Mouse (Mus musculus) gastrocnemius, adult 8-10 months (tissue): ENCODE results near the gene Cxcr4. TPM values are rescaled to one million over a fixed set of nuclear protein-coding genes. Genes with fewer than 3 reads are reported as not detected.
A peak's percentile ranks its signal among the peaks of the same experiment; 100 is the strongest.
"Not testable (repeated sequence)": the region's sequence is repeated elsewhere in the genome, so short reads cannot be mapped to it uniquely, and the experiment has no call there.

ENCODE experiments used
- DNase-seq, 2 experiments: peaks; one replicate each; pipeline ENCODE4 v3.0.0; 2022; ENCODE audit warnings: low spot score in 2 of 2
- total RNA-seq, 4 experiments: library from RNA; stranded (reverse); gene quantifications; 2 replicates each; pipeline ENCODE4 v1.2.4; 2022

Gene Cxcr4
- total RNA-seq, 4 experiments from 2014 or later: 0.89 to 2.1 (median 1.7) TPM

- DNase-seq: no peak
These were observed 8.5 kb upstream of the Cxcr4 start for GRCm38 (mm10) chr1:128600549-128600948.

- no peak for DNase-seq
These were observed 5.2 kb upstream of the Cxcr4 start for GRCm38 (mm10) chr1:128597209-128597782.

DNA sequence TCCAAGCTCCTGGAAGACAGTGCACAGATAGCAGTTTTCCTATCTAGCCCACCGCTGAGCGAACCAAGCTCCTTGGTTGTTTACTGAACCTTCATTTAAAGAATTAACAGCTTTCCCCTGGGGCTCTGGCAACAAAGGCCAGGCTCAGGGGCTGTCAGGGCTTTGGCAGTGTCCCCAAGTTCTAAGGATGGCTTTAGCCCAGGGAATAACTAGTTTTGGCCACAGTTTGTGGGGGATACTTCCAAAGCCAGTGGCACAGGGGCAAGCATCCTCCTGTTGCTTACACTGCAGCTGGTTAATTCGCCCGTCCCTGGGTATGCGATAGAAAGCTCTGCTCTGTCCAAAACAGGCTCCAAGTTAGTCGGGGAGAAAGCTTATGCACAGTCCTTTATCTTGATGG is 3.4 kb upstream of the Cxcr4 start:
- DNase-seq: no peak

- no peak for DNase-seq
These were observed 3.0 kb upstream of the Cxcr4 start for GRCm38 (mm10) chr1:128595105-128595420.

- DNase-seq: no peak
These were observed 2.4 kb upstream of the Cxcr4 start for GRCm38 (mm10) chr1:128594353-128595104.

- DNase-seq: no peak
These were observed 938 bp upstream of the Cxcr4 start for GRCm38 (mm10) chr1:128592961-128593501.

DNA sequence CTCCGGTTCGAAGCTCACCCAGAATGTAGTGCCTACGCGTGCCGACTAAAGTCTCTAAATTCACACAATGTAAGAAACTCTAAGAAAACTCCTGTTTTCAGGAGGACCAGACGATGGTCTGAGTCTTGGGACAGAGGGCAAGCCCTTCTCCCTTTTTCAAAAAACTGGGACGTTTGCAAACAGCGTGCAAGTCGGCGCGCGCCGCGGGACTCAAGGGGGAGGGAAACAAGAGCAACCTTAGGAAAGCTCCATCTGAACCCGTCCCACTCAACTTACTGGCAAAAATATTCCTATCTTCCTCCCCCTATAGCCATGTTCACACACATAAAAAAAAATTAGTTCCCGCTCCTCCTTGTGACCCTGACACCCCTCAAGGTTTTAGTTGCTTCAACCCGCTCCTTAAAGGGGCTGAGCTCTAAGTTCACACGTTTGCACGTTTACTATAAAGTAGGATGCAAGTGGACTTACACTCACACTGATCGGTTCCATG is 327 bp downstream of the Cxcr4 start:
- DNase-seq: no peak

DNA sequence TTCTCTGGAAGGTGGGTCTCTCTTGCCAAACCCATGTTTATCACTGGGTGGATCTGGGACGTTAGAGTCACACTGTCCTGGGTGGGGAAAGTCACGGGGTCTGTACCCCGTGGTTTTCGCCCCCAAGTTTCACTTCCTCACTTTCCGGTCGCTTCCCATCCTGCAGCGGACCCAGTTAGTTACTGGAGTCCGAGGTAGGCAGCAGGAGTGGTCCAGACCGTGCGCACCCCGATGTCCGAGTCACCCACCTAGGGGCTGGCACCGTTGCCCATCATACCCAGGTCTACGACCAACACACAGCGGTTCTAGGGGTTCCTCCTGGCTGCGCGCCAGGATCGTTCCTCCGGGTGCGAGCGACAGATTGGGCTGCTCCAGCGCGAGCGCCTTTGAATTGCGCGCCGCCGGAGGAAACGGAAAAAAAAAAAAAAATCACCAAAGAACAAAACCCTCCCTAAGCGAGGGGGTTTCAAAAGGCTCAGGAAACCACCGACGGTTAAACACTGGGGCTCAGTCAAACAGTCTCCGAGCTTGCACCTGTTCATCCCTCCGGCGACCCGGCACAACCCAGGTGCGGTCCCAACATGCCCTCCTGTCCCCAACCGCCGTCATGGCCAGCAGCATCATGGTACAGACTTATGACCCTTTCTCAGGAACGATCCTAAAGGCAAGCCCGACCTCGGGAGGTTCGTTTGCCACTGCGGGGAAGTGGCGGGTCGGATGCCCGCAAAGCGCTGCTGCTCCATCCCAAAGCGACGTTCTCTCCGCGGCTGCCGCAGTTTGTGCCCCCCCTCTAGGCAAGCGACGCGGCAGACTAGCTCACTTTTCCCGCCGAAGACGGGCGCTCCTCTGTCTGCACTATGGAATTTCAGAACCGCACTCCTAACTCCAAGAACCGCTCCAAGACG is 1.0 kb downstream of the Cxcr4 start:
- DNase-seq: peak in 1 of 2 experiments; percentile 5

DNA sequence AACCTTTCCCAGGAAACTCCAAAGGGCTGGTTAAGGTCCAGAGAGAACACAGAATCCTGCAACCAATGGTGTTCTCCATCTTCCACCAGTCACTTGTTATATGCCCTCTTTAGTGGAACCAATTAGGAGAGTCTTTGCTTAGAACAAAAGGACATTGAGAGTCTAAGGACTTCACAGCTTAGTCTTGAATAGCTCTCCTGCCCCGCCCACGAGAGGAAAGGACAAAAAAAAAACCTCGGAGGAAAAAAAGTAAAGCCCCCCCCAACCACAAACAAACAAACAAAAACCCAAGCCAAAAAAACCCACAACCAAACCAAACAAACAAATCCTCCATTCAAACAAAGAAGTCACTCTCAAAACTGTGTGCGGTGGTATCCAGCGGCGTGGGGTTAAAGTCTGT is 2.1 kb downstream of the Cxcr4 start:
- no peak for DNase-seq

GRCm38 (mm10) chr1:128589488-128589887 is 2.6 kb downstream of the Cxcr4 start:
- DNase-seq: no peak

DNA sequence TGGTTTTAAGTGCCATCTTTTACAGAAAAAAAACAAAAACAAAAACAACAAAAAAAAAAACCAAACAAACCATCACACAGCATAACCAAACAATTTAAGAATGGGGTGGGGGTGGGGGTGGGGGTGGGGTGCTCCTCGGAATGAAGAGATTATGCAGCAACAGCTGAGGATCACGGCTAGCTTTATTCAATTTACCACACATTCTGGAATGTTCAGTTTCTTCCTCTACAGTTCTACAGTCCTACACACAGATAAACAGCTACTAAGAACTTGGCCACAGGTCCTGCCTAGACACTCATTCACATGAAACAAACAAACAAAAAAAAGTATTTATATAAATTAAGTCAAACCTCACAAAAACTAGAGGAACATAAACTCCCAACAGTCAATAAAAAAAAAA is 3.8 kb downstream of the Cxcr4 start:
- no peak for DNase-seq

GRCm38 (mm10) chr1:128586928-128587780 is 4.9 kb downstream of the Cxcr4 start:
- DNase-seq: no peak

GRCm38 (mm10) chr1:128586162-128586927 is 5.7 kb downstream of the Cxcr4 start:
- no peak for DNase-seq

DNA sequence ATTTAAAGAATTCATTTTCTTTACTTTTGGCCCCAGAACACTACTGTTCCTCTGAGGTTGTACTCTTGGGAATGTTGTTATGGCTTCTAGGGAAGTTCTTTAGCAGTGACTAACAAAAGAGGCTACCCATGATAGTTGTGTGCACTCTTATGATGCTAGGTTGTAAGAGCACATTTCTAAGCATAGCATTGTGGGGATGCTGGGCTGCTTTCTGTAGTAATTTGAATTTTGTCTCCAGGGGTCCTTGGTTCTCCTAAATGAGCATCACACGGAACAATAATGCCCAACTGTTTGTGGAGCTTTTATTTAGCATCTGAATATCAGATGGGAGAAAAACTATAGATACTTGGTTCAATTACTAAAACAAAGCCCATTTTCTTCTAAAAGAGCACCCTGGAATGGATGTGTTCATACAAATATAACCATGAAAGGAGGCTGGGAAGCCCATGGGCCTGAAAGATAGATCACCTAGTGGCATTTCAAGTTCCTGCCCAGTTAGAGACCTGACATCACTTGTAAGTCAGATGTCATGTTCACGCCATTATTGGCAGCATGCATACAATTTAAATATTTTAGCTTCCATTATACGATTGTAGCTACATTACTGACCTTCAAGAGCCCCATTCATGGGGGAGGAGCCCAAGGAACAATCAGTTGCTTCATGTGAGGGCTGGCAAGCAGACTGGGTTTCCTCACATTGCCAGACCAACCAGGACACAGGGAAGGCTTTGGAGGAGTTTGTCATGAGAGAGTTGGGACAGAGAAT is 6.5 kb downstream of the Cxcr4 start:
- DNase-seq: no peak

DNA sequence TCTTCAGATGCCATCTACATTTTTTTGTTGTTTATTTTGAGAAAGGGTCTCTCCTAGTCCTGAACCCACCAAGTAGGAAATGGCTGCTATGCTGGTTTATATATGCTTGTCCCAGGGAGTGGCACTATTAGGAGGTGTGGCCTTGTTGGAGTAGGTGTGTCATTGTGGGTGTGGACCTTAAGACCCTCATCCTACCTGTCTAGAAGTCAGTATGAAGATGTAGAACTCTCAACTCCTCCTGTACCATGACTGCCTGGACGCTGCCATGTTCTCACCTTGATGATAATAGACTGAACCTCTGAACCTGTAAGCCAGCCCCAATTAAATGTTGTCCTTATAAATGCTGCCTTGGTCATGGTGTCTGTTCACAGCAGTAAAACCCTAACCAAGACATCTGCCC is 7.4 kb downstream of the Cxcr4 start:
- not testable (repeated sequence) for DNase-seq

- no peak for DNase-seq
These were observed 8.7 kb downstream of the Cxcr4 start for GRCm38 (mm10) chr1:128583279-128583872.

DNA sequence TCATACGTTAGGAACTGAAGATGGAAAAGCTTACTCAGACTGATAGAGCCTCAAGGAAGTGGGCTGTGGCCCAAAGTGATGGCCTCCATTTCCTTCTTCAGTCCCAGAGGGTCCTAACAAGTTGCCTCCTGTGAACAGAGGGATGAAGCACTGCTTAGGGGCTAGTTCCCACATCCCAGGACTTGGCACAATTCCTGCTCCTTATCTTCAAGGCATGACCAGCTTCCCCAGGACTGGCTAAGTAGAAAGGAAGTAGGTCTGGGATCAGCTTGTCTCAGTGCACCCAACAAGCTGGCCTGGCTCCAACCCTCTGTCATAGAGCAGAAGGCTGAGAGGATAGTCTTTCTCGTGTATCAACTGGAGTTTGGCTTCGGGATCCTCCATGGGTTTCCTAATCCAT is 11.8 kb downstream of the Cxcr4 start:
- DNase-seq: no peak

- DNase-seq: no peak
These were observed 13.6 kb downstream of the Cxcr4 start for GRCm38 (mm10) chr1:128578454-128578853.

DNA sequence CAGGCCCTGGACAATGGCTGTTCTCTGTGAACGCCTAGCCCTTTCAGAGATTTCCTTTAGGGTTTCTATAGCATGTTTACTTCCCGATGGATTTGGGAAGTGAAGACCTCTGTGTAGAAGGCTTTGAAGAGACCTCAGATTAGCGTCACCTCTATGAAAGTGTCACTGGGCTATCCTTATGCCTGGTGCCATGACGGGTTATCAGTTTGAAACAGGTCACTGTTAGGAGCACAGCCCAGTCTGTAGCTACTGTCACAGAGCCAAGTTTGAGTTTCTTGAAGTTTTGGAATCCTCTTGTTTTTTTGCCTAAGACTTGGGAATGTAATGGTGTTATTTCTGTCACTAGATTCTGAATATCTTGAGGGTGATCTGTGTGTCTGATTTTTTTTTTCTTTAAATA is 17.0 kb downstream of the Cxcr4 start:
- DNase-seq: no peak
